Mouse (Mus musculus) erythroblast, embryonic 14.5 days (primary cell): ENCODE measurements at regions not wholly inside any gene's neighbourhood (a gene's known extent, or its start where the extent isn't known, plus 50 kb on each side); places are given as distances from the start of the nearest gene placed in this dataset.

Source experiments
- GATA1 ChIP-seq: IDR thresholded peaks from 2 replicates; pipeline ENCODE4 v1.6.1; 2012; ENCODE audit warnings: low read length, inconsistent platforms, mixed read lengths
- TAL1 ChIP-seq: IDR thresholded peaks from 3 replicates; pipeline ENCODE4 v1.6.1; 2012; ENCODE audit warnings: low read length, inconsistent platforms, mixed read lengths

DNA sequence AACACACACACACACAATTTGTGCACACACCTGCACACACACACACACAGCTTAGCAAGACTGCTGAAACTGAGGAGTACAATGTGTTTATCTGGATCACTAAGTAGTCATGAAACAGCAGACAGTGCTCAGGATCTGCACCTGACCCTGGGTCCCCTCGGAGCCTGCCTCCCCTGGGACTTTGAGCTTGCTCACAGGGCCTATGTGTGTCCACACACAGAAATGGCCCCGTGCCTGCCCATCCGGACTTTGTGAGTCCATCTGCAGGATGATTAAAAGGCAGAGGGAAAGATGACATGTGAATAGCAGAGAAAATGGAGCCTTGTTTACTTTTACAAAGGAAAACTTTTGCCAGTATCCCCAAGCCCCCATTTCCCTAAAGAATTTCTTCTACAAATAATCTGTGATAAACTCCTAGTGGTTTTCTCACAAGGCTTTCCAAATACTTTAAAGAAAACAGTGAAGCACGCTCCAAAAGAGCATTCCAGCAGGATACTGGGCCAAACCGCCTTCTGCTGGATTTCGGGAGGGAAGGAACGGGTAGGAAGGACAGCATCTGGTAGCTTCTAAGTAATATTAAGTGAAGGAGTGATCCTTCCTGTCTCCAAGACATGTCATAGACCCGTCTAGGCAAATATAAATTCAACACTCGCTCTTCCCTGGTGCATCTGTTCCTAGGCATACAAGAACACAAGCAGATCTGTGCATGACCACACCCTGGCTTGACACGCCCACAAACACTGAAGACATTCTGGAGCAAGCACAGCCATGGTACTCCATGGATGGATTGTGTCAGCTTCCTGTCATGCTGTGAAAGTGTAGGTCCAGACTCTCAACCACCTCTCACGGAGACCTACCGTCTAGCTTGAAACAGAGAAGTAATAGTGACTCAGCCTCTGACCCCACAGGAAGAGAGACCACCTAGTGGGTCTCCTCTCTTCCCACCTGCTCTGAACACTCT lies 52.1 kb upstream of the Zfp637 start:
- TF ChIP-seq TAL1 = no peak
- TF ChIP-seq GATA1 = no peak
